19 mouse cellular contexts compared by ENCODE assay signal in the genomic region with DNA sequence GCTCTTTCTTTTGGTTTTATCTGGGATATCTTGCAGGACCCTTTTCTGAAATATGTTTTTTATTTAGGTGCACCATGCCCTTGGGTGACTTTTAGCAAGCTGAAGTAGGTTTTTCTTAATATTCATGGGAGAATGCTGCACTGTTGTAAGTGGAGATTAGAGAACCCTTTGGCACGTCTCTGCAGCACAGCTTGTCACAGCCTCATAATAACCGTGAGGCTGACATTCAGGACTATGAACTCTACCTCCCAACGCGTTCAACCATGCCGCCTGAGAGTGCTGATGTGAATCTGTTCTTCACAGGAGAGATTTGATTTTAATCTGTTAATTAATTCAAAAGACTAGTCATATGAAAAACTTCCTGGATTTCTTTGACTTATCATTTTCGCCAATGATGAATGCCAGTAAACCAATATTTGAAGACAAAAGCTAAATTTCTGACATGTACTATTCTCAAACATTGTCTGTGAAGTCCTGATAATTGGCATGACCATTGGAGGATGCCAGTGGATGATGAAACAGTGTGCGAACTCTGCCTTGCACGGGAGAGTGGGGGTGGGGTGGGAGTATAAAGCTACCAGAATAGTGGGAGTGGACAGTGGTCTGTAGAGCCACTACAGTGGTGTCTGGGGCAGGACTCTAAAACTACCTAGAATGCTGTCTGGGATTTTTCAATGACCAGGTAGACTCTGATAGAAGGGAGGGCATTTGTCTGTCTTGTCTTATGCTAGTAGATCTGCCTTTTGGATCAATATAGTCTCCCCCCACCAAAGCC.
DNase-seq lines count a peak whose midpoint lies in the region; ATAC-seq lines count a peak whose summit lies in the region.
"Had no signal": no experiment of that assay in that cellular context is flagged by ENCODE, and none has a peak within 500 bp of the region (broad histone marks: within the 10 kb centered on the region; RNA-seq: fewer than 3 reads in every experiment).

No protein-coding gene starts in this region.

- no peak overlapping the region for H3K4me3 ChIP-seq in midbrain, embryonic 10.5 days
- no peak overlapping the region for H3K4me3 ChIP-seq in midbrain, embryonic 15.5 days
- H3K4me3 ChIP-seq: embryonic facial prominence, embryonic 12.5 days; forebrain, embryonic 15.5 days; liver, embryonic 13.5 days; lung, embryonic 15.5 days had no signal

- no peak for ATAC-seq in midbrain, embryonic 15.5 days (replicated peaks)
- ATAC-seq: CD4-positive, CD25-positive, alpha-beta regulatory T cell, adult 4 months; forebrain, embryonic 15.5 days had no signal

- H3K27ac ChIP-seq in midbrain, embryonic 10.5 days (replicated peaks): no peak overlapping the region
- H3K27ac ChIP-seq in midbrain, embryonic 15.5 days: no peak overlapping the region
- H3K27ac ChIP-seq: embryonic facial prominence, embryonic 12.5 days; forebrain, embryonic 15.5 days; liver, embryonic 13.5 days; lung, embryonic 15.5 days; macrophage had no signal

- H3K36me3 ChIP-seq in midbrain, embryonic 10.5 days: no peaks in the 10 kb centered on the region
- no peaks in the 10 kb centered on the region for H3K36me3 ChIP-seq in midbrain, embryonic 15.5 days (replicated peaks)
- H3K36me3 ChIP-seq: embryonic facial prominence, embryonic 12.5 days; forebrain, embryonic 15.5 days; G1E; liver, embryonic 13.5 days; lung, embryonic 15.5 days had no signal

- no peaks in the 10 kb centered on the region for H3K9me3 ChIP-seq in midbrain, embryonic 10.5 days (replicated peaks)
- H3K9me3 ChIP-seq in midbrain, embryonic 15.5 days: no peaks in the 10 kb centered on the region
- H3K9me3 ChIP-seq: embryonic facial prominence, embryonic 12.5 days; forebrain, embryonic 15.5 days; liver, embryonic 13.5 days; lung, embryonic 15.5 days had no signal

- no peak overlapping the region for H3K4me2 ChIP-seq in midbrain, embryonic 15.5 days
- H3K4me2 ChIP-seq: embryonic facial prominence, embryonic 12.5 days; forebrain, embryonic 15.5 days; liver, embryonic 13.5 days; lung, embryonic 15.5 days had no signal

- WGBS in midbrain, embryonic 10.5 days: 64% methylated on average over 8 of the region's 8 CpGs
- WGBS in midbrain, embryonic 15.5 days: 34% methylated on average over 8 of the region's 8 CpGs

- peak; percentile 32 to 48 for DNase-seq in cerebellum, postnatal 10 days
- DNase-seq in cerebellum, adult 11-12 months: no peak
- DNase-seq in midbrain, embryonic 10.5 days (ENCODE audit: low spot score): peak; percentile 34
- DNase-seq in kidney, postnatal 25 days: peak; percentile 71 to 87
- DNase-seq in gastrocnemius, postnatal 36 days: no peak
- DNase-seq in heart, adult 8-10 months (ENCODE audit: low spot score): no peak
- DNase-seq in adrenal gland, adult 18-20 months (ENCODE audit: low spot score in 2 of 2): no peak
- DNase-seq: adrenal gland, adult 8-10 months; cerebellum, adult 18-20 months; liver, embryonic 13.5 days; right cerebral cortex, postnatal 4 days; thymus, postnatal 25 days had no signal

- H3K9ac ChIP-seq in midbrain, embryonic 15.5 days: no peak overlapping the region
- H3K9ac ChIP-seq: embryonic facial prominence, embryonic 12.5 days; forebrain, embryonic 15.5 days; liver, embryonic 13.5 days; lung, embryonic 15.5 days had no signal

- H3K27me3 ChIP-seq in midbrain, embryonic 10.5 days (ENCODE audit: low read depth, poor library complexity, severe bottlenecking): peaks cover 4% of the 10 kb centered on the region; the same call in 1 of the 2 replicates
- no peaks in the 10 kb centered on the region for H3K27me3 ChIP-seq in midbrain, embryonic 15.5 days (replicated peaks)
- H3K27me3 ChIP-seq: embryonic facial prominence, embryonic 12.5 days; forebrain, embryonic 15.5 days; liver, embryonic 13.5 days; lung, embryonic 15.5 days had no signal

- intact Hi-C loops in gastrocnemius, postnatal 36 days (cut with DNase I): no loop called here

- peaks cover 23% of the 10 kb centered on the region for H3K4me1 ChIP-seq in midbrain, embryonic 10.5 days
- H3K4me1 ChIP-seq in midbrain, embryonic 15.5 days: peaks cover 3% of the 10 kb centered on the region; the same call in 1 of the 2 replicates
- H3K4me1 ChIP-seq: embryonic facial prominence, embryonic 12.5 days; forebrain, embryonic 15.5 days; liver, embryonic 13.5 days; lung, embryonic 15.5 days had no signal

Comparison
In these comparisons a context has a peak if more than half of its experiments do, and no peak if none do; other contexts are left out.
1. DNase-seq: peak in cerebellum, postnatal 10 days (2 of 2), midbrain, embryonic 10.5 days (single experiment) and kidney, postnatal 25 days (2 of 2); none in cerebellum, adult 11-12 months (single experiment), gastrocnemius, postnatal 36 days (0 of 2), heart, adult 8-10 months (single experiment) and adrenal gland, adult 18-20 months (0 of 2).